Mouse (Mus musculus) bone marrow macrophage, adult 2 months (primary cell): ENCODE results near the gene Iqcf3.
A peak's percentile ranks its signal among the peaks of the same experiment; 100 is the strongest.

Experiments used
- CTCF ChIP-seq: IDR thresholded peaks from 2 replicates; pipeline ENCODE4 v1.5.1; 2012; ENCODE audit warnings: low read depth, mild to moderate bottlenecking, low read length, moderate library complexity
- POLR2A ChIP-seq: IDR thresholded peaks from 2 replicates; pipeline ENCODE4 v1.6.1; 2012; ENCODE audit warnings: mild to moderate bottlenecking, low read depth, low read length, borderline replicate concordance

GRCm38 (mm10) chr9:106600546-106600945, 39.1 kb upstream of the Iqcf3 start:
- TF ChIP-seq CTCF (peak; percentile 78), POLR2A (no peak)
